Mouse (Mus musculus) hindbrain, embryonic 16.5 days (tissue): ENCODE results near the gene Smpdl3b. TPM values are rescaled to one million over a fixed set of nuclear protein-coding genes. Genes with fewer than 3 reads are reported as not detected.

Experiments
- ATAC-seq: fragments of 200-750 bp; cut with Nextera tagmentation; 2 replicates; pipeline ENCODE4 v1.8.0; 2017; ENCODE audit warnings: moderate TSS enrichment, moderate library complexity
- H3K27ac ChIP-seq: fragments of 300-500 bp; sonication (generic); 2 replicates; pipeline ENCODE4 v1.5.1; 2014; ENCODE audit warnings: low read depth, mild to moderate bottlenecking, control low read depth, low read length, moderate library complexity
- H3K27me3 ChIP-seq: fragments of 300-500 bp; sonication (generic); replicated peaks from 2 replicates; pipeline ENCODE4 v1.6.1; 2014; ENCODE audit warnings: low read length; ENCODE audit not compliant: control insufficient read depth, insufficient read depth
- H3K36me3 ChIP-seq: fragments of 300-500 bp; sonication (generic); 2 replicates; pipeline ENCODE4 v1.6.1; 2014; ENCODE audit warnings: mild to moderate bottlenecking, low read length, moderate library complexity, mixed read lengths; ENCODE audit not compliant: control insufficient read depth, insufficient read depth
- H3K4me1 ChIP-seq: fragments of 300-500 bp; sonication (generic); 2 replicates; pipeline ENCODE4 v1.6.1; 2014; ENCODE audit warnings: low read depth, low read length; ENCODE audit not compliant: control insufficient read depth, insufficient read depth
- H3K4me2 ChIP-seq: fragments of 300-500 bp; sonication (generic); 2 replicates; pipeline ENCODE4 v1.6.1; 2014; ENCODE audit warnings: mild to moderate bottlenecking, low read length, control low read depth, moderate library complexity
- H3K4me3 ChIP-seq: fragments of 300-500 bp; sonication (generic); 2 replicates; pipeline ENCODE4 v1.5.1; 2014; ENCODE audit warnings: mild to moderate bottlenecking, low read length, control low read depth, moderate library complexity
- H3K9ac ChIP-seq: fragments of 300-500 bp; sonication (generic); 2 replicates; pipeline ENCODE4 v1.6.1; 2014; ENCODE audit warnings: low read depth, mild to moderate bottlenecking, control low read depth, low read length, moderate library complexity
- H3K9me3 ChIP-seq: fragments of 300-500 bp; sonication (generic); 2 replicates; pipeline ENCODE4 v1.6.1; 2014; ENCODE audit warnings: mild to moderate bottlenecking, low read length, moderate library complexity; ENCODE audit not compliant: control insufficient read depth
- WGBS: fragments of 180-500 bp; shearing (Covaris S2); extraction: QIAGEN DNeasy Blood & Tissue Kit; methylation state at CpG from one replicate; pipeline ENCODE4 v1.1.7; 2014; 5-methylcytosine and 5-hydroxymethylcytosine counted together
- polyA plus RNA-seq: library from polyadenylated mRNA; unstranded; fragments of >200 nt; fragmentation: Nextera tagmentation; extraction: Ambion mirVana; gene quantifications from 2 replicates; pipeline ENCODE4 v1.2.1, GENCODE M21; 2015

Gene Smpdl3b
- polyA plus RNA-seq, 1 experiment from 2014 or later = 0.64 TPM

DNA sequence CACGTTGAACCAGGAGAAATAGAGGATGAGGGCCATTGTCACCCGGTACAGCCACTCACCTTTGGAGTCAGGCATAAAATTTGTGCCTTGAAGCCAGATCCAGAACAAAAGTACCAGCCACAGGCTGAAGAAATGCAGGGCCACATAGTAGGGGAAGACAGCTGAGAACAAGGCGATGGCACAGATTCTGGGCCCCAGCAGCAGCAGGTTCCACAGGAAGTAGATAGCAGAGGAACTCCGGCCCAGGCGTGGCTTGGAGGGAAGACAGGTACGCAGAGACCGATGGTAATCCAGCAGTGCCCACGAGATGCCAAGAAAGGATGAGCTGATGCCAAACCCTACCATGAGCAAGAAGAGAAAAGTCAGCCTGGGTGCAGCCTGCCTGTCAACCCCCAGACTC is 28.8 kb downstream of the Smpdl3b start:
- H3K9ac ChIP-seq = no peak overlapping the region
- ATAC-seq = no peak
- peaks cover 19% of the 10 kb centered on the region for H3K36me3 ChIP-seq
- H3K27ac ChIP-seq = no peak overlapping the region
- H3K4me3 ChIP-seq = no peak overlapping the region
- H3K4me2 ChIP-seq = no peak overlapping the region
- no peaks in the 10 kb centered on the region for H3K27me3 ChIP-seq
- WGBS = 94% methylated on average over 8 of the region's 8 CpGs
- no peaks in the 10 kb centered on the region for H3K9me3 ChIP-seq
- H3K4me1 ChIP-seq = peaks cover 7% of the 10 kb centered on the region

- Histone ChIP-seq H3K27ac (no peak overlapping the region), H3K27me3 (no peaks in the 10 kb centered on the region), H3K4me2 (no peak overlapping the region), H3K9ac (no peak overlapping the region), H3K4me1 (no peaks in the 10 kb centered on the region), H3K9me3 (no peaks in the 10 kb centered on the region), H3K4me3 (no peak overlapping the region), H3K36me3 (peaks cover 31% of the 10 kb centered on the region)
- no peak for ATAC-seq
- 95% methylated on average over 1 of the region's 1 CpGs for WGBS
These were observed 38.8 kb downstream of the Smpdl3b start for GRCm38 (mm10) chr4:132718251-132718650.

DNA sequence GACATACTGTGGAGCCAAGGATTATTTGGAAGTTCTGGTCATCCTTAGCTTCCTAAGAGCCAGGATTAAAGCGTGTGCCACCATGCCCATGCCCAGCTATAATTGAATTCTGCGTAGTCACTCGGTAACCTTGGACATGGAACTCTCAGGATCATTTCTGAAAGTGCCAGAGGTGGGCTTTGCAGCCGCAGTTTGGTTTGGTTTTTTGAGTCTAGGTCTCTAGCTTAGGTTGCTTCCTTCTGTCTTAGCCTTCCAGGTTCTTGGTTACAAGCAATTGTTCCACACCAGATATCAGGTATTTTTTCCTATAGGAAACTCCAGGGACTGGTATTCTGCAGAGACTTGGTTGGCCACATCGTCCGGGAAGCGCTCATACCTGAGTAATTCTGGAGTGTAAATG is 43.9 kb downstream of the Smpdl3b start:
- H3K9me3 ChIP-seq = no peaks in the 10 kb centered on the region
- H3K36me3 ChIP-seq = peaks cover 46% of the 10 kb centered on the region
- H3K27me3 ChIP-seq = no peaks in the 10 kb centered on the region
- no peak overlapping the region for H3K4me3 ChIP-seq
- H3K9ac ChIP-seq = no peak overlapping the region
- H3K4me1 ChIP-seq = no peaks in the 10 kb centered on the region
- H3K4me2 ChIP-seq = no peak overlapping the region
- no peak for ATAC-seq
- H3K27ac ChIP-seq = no peak overlapping the region
- 97% methylated on average over 7 of the region's 7 CpGs for WGBS

GRCm38 (mm10) chr4:132706885-132707284 is 50.2 kb downstream of the Smpdl3b start:
- Histone ChIP-seq H3K4me2 (no peak overlapping the region), H3K27ac (no peak overlapping the region), H3K27me3 (no peaks in the 10 kb centered on the region), H3K36me3 (peaks cover 39% of the 10 kb centered on the region), H3K9ac (no peak overlapping the region), H3K4me1 (no peaks in the 10 kb centered on the region), H3K9me3 (no peaks in the 10 kb centered on the region), H3K4me3 (no peak overlapping the region)
- WGBS = 97% methylated on average over 8 of the region's 8 CpGs
- ATAC-seq = no peak

DNA sequence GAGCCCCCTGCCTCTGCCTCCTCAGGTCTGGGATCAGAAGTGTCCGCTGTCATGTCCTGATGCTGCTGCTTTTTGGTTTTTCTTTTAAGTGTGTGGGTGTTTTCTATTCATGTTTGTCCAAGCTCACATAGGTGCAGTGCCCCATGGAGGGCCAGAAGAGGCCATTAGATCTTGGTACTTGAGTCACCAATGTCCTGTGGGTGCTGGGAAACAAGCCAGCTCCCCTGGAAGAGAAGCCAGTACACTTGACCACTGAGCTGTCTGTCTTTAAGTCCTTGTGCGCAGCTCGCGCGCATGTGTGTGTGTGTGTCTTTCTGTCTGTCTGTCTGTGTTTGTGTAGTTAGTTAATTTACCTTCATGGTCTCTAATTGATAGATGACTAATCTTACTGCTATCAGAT is 55.0 kb downstream of the Smpdl3b start:
- H3K36me3 ChIP-seq = peaks cover 22% of the 10 kb centered on the region; the same call in 1 of the 2 replicates
- no peak overlapping the region for H3K27ac ChIP-seq
- H3K4me3 ChIP-seq = no peak overlapping the region
- over 99% methylated on average over 5 of the region's 5 CpGs for WGBS
- no peak overlapping the region for H3K9ac ChIP-seq
- no peaks in the 10 kb centered on the region for H3K9me3 ChIP-seq
- ATAC-seq = no peak
- no peaks in the 10 kb centered on the region for H3K27me3 ChIP-seq
- no peaks in the 10 kb centered on the region for H3K4me1 ChIP-seq
- no peak overlapping the region for H3K4me2 ChIP-seq

- no peak overlapping the region for H3K9ac ChIP-seq
- H3K4me3 ChIP-seq = no peak overlapping the region
- no peak for ATAC-seq
- H3K4me2 ChIP-seq = no peak overlapping the region
- H3K27ac ChIP-seq = no peak overlapping the region
- peaks cover 30% of the 10 kb centered on the region for H3K36me3 ChIP-seq
- no peaks in the 10 kb centered on the region for H3K27me3 ChIP-seq
- H3K9me3 ChIP-seq = no peaks in the 10 kb centered on the region
- WGBS = 94% methylated on average over 3 of the region's 3 CpGs
- H3K4me1 ChIP-seq = no peaks in the 10 kb centered on the region
These were observed 63.7 kb downstream of the Smpdl3b start for GRCm38 (mm10) chr4:132693366-132693765.

DNA sequence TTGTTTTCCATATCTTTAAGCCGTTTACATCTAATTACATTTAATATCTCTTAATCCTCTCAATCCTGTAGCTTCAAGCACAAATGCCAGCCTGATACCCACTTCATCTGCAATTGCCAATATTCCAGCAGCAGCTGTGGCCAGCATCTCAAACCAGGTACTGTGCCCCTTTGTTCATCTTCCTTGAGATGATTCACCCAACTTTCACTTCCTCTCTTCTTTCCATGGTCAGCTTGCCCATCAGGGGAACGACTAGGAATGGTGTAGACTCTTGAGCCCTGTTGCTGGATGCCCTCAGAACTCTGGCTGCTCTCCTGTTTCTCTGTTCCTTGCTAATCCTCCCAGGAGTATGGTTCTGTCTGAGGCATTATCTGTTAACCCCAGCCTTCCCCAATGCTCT is 67.4 kb downstream of the Smpdl3b start:
- WGBS = 85% methylated on average over 2 of the region's 2 CpGs
- Histone ChIP-seq H3K4me1 (no peaks in the 10 kb centered on the region), H3K4me2 (no peak overlapping the region), H3K36me3 (peaks cover 23% of the 10 kb centered on the region), H3K27ac (no peak overlapping the region), H3K27me3 (no peaks in the 10 kb centered on the region), H3K4me3 (no peak overlapping the region), H3K9ac (no peak overlapping the region), H3K9me3 (no peaks in the 10 kb centered on the region)
- no peak for ATAC-seq

Other genes with a start within 250 kb of the Smpdl3b start
- 13.3 and 14.6 TPM in 2 replicates for gene Sesn2, start 246.8 kb downstream of the Smpdl3b start, polyA plus RNA-seq
- 1,157 and 1,329 TPM in 2 replicates for gene Atpif1, start 223.6 kb downstream of the Smpdl3b start, polyA plus RNA-seq
- 130 and 138 TPM in 2 replicates for gene Dnajc8, start 221.7 kb downstream of the Smpdl3b start, polyA plus RNA-seq
- 0.39 and 0.48 TPM in 2 replicates for gene Ptafr, start 193.2 kb downstream of the Smpdl3b start, polyA plus RNA-seq
- 9.5 and 12.1 TPM in 2 replicates for gene Eya3, start 118.3 kb downstream of the Smpdl3b start, polyA plus RNA-seq
- 6.2 and 6.4 TPM in 2 replicates for gene Xkr8, start 24.7 kb downstream of the Smpdl3b start, polyA plus RNA-seq
- gene Rpa2, start 11.1 kb upstream of the Smpdl3b start, polyA plus RNA-seq = 40.7 and 43.6 TPM in 2 replicates
- 0.36 and 0.64 TPM in 2 replicates for gene Themis2, start 39.1 kb upstream of the Smpdl3b start, polyA plus RNA-seq
- gene Ppp1r8, start 85.9 kb upstream of the Smpdl3b start, polyA plus RNA-seq = 58.3 and 59.4 TPM in 2 replicates
- 151 and 156 TPM in 2 replicates for gene Stx12, start 127.3 kb upstream of the Smpdl3b start, polyA plus RNA-seq
- gene Fam76a, start 165.3 kb upstream of the Smpdl3b start, polyA plus RNA-seq = 33.5 and 40.6 TPM in 2 replicates
- gene Fgr, start 216.8 kb upstream of the Smpdl3b start, polyA plus RNA-seq = 0.16 and 0.23 TPM in 2 replicates